Mouse (Mus musculus) cerebellum, adult 2 months (tissue): Measurements from ENCODE around the gene Entpd5.

Experiments used
- CTCF ChIP-seq: fragments of 200-500 bp; IDR thresholded peaks from 2 replicates; pipeline ENCODE4 v1.5.1; 2011; ENCODE audit warnings: low read depth, mild to moderate bottlenecking, control low read depth, low read length, moderate library complexity, borderline replicate concordance; ENCODE audit not compliant: insufficient read depth
- POLR2A ChIP-seq: fragments of 200-500 bp; IDR thresholded peaks from 2 replicates; pipeline ENCODE4 v1.6.1; 2011; ENCODE audit warnings: low read length, control low read depth, borderline replicate concordance; ENCODE audit not compliant: insufficient read depth

DNA sequence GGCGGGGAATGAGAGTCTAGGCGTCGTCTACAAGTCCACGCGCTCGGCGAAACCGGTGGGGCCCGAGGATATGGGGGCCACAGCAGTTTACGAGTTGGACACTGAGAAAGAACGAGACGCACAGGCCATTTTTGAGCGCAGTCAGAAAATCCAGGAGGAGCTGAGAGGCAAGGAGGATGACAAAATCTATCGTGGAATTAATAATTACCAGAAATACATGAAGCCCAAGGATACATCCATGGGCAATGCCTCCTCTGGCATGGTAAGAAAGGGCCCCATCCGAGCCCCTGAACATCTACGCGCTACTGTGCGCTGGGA is 8.7 kb upstream of the Entpd5 start:
- TF ChIP-seq CTCF: no peak
- TF ChIP-seq POLR2A: no peak
